Mouse (Mus musculus) midbrain, postnatal 0 days (tissue): ENCODE data around the gene Scarf2. TPM values are rescaled to one million over a fixed set of nuclear protein-coding genes. Genes with fewer than 3 reads are reported as not detected.

Experiments
- ATAC-seq: fragments of 200-750 bp; cut with Nextera tagmentation; 2 replicates; pipeline ENCODE4 v1.8.0; 2017; ENCODE audit warnings: moderate number of reproducible peaks, mild to moderate bottlenecking, moderate TSS enrichment, moderate library complexity; ENCODE audit not compliant: low FRiP score
- DNase-seq: peaks from one replicate; pipeline ENCODE4 v3.0.0-alpha.2; 2015; ENCODE audit warnings: low spot score
- H3K27ac ChIP-seq: fragments of 300-500 bp; sonication (generic); 2 replicates; pipeline ENCODE4 v1.5.1; 2014; ENCODE audit warnings: low read depth, mild to moderate bottlenecking, low read length, mixed read lengths
- H3K27me3 ChIP-seq: fragments of 300-500 bp; sonication (generic); 2 replicates; pipeline ENCODE4 v1.6.1; 2014; ENCODE audit warnings: low read length, control low read depth, mixed read lengths; ENCODE audit not compliant: insufficient read depth
- H3K36me3 ChIP-seq: fragments of 300-500 bp; sonication (generic); 2 replicates; pipeline ENCODE4 v1.6.1; 2014; ENCODE audit warnings: low read length, control low read depth, mixed read lengths; ENCODE audit not compliant: insufficient read depth
- H3K4me1 ChIP-seq: fragments of 300-500 bp; sonication (generic); 2 replicates; pipeline ENCODE4 v1.6.1; 2014; ENCODE audit warnings: mild to moderate bottlenecking, control low read depth, antibody characterized with exemption, low read length, mixed read lengths; ENCODE audit not compliant: insufficient read depth
- H3K4me2 ChIP-seq: fragments of 300-500 bp; sonication (generic); 2 replicates; pipeline ENCODE4 v1.6.1; 2014; ENCODE audit warnings: low read depth, mild to moderate bottlenecking, low read length, mixed read lengths; ENCODE audit not compliant: poor library complexity, severe bottlenecking
- H3K4me3 ChIP-seq: fragments of 300-500 bp; sonication (generic); 2 replicates; pipeline ENCODE4 v1.5.1; 2014; ENCODE audit warnings: low read depth, mild to moderate bottlenecking, low read length, moderate library complexity
- H3K9ac ChIP-seq: fragments of 300-500 bp; sonication (generic); replicated peaks from 2 replicates; pipeline ENCODE4 v1.6.1; 2014; ENCODE audit warnings: mild to moderate bottlenecking, low read length, moderate library complexity, mixed read lengths; ENCODE audit not compliant: poor library complexity, severe bottlenecking
- H3K9me3 ChIP-seq: fragments of 300-500 bp; sonication (generic); 2 replicates; pipeline ENCODE4 v1.6.1; 2016; ENCODE audit warnings: low read length, control low read depth
- CTCF ChIP-seq: IDR thresholded peaks from 2 replicates; pipeline ENCODE4 v1.5.1; 2016; ENCODE audit warnings: antibody characterized with exemption, mild to moderate bottlenecking
- WGBS: fragments of 180-500 bp; shearing (Covaris S2); extraction: QIAGEN DNeasy Blood & Tissue Kit; methylation state at CpG from one replicate; pipeline ENCODE4 v1.1.7; 2014; 5-methylcytosine and 5-hydroxymethylcytosine counted together
- polyA plus RNA-seq: library from polyadenylated mRNA; unstranded; fragments of >200 nt; fragmentation: Nextera tagmentation; extraction: Ambion mirVana; gene quantifications from 2 replicates; pipeline ENCODE4 v1.2.1, GENCODE M21; 2015
- total RNA-seq: library from RNA; depleted of rRNA; stranded (reverse); fragments of >200 nt; gene quantifications from 2 replicates; pipeline ENCODE4 v1.2.3, GENCODE M21; 2014

Gene Scarf2
- total and polyA plus RNA-seq, 2 experiments from 2014 or later = 2.1 to 8.5 TPM

GRCm38 (mm10) chr16:17834543-17834942 is 37.5 kb downstream of the Scarf2 start:
- ATAC-seq (peak; percentile 0; the same call in 1 of the 2 replicates), DNase-seq (no peak)
- no peak for TF ChIP-seq CTCF
- Histone ChIP-seq H3K27me3 (peaks cover 8% of the 10 kb centered on the region; the same call in 1 of the 2 replicates), H3K36me3 (0 out of 2 replicates have a peak, but pooled peaks cover 5% of the 10 kb centered on the region), H3K27ac (peak overlapping the region; percentile 87), H3K9ac (no peak overlapping the region), H3K4me2 (peak overlapping the region; percentile 89), H3K9me3 (no peaks in the 10 kb centered on the region), H3K4me1 (peaks cover 12% of the 10 kb centered on the region; the same call in 1 of the 2 replicates), H3K4me3 (peak overlapping the region; percentile 72)
- WGBS = 51% methylated on average over 7 of the region's 7 CpGs

- Histone ChIP-seq H3K27ac (peak overlapping the region; percentile 12; the same call in 1 of the 2 replicates), H3K4me3 (no peak overlapping the region), H3K9ac (no peak overlapping the region), H3K4me2 (no peak overlapping the region; the same call in 1 of the 2 replicates), H3K27me3 (peaks cover 8% of the 10 kb centered on the region; the same call in 1 of the 2 replicates), H3K9me3 (no peaks in the 10 kb centered on the region), H3K36me3 (peaks cover 8% of the 10 kb centered on the region), H3K4me1 (peaks cover 12% of the 10 kb centered on the region; the same call in 1 of the 2 replicates)
- WGBS = 59% methylated on average over 13 of the region's 13 CpGs
- TF ChIP-seq CTCF = no peak
- ATAC-seq (no peak), DNase-seq (no peak)
These were observed 38.4 kb downstream of the Scarf2 start for GRCm38 (mm10) chr16:17835481-17835880.

- Histone ChIP-seq H3K4me1 (peaks cover 6% of the 10 kb centered on the region; the same call in 1 of the 2 replicates), H3K4me2 (no peak within 1 kb of the TSS), H3K36me3 (peaks cover 31% of the 10 kb centered on the region), H3K9ac (no peak within 1 kb of the TSS), H3K27ac (no peak within 1 kb of the TSS), H3K27me3 (no peaks in the 10 kb centered on the region), H3K4me3 (no peak within 1 kb of the TSS), H3K9me3 (no peaks in the 10 kb centered on the region)
- TF ChIP-seq CTCF = no peak
- no peak for ATAC-seq
- 86% methylated on average over 6 of the region's 6 CpGs for WGBS
- DNase-seq = no peak
These were observed 41.0 kb downstream of the Scarf2 start, which contains the start of gene Car15 for GRCm38 (mm10) chr16:17838051-17838450. Car15 (minus strand) TSS chr16:17838364.

GRCm38 (mm10) chr16:17839976-17840375 is 42.9 kb downstream of the Scarf2 start:
- WGBS = 85% methylated on average over 4 of the region's 4 CpGs
- Histone ChIP-seq H3K36me3 (peaks cover 50% of the 10 kb centered on the region), H3K4me2 (no peak overlapping the region), H3K4me3 (no peak overlapping the region), H3K9me3 (no peaks in the 10 kb centered on the region), H3K27ac (no peak overlapping the region), H3K27me3 (no peaks in the 10 kb centered on the region), H3K4me1 (0 out of 2 replicates have a peak, but pooled peaks cover 5% of the 10 kb centered on the region), H3K9ac (no peak overlapping the region)
- TF ChIP-seq CTCF = no peak
- no peak for DNase-seq
- no peak for ATAC-seq

- Histone ChIP-seq H3K4me3 (no peak overlapping the region), H3K9me3 (no peaks in the 10 kb centered on the region), H3K4me2 (no peak overlapping the region), H3K27me3 (no peaks in the 10 kb centered on the region), H3K4me1 (no peaks in the 10 kb centered on the region), H3K27ac (no peak overlapping the region), H3K9ac (no peak overlapping the region), H3K36me3 (peaks cover 70% of the 10 kb centered on the region)
- DNase-seq (no peak), ATAC-seq (no peak)
- 92% methylated on average over 7 of the region's 7 CpGs for WGBS
- TF ChIP-seq CTCF = no peak
These were observed 45.4 kb downstream of the Scarf2 start for GRCm38 (mm10) chr16:17842437-17842836.

GRCm38 (mm10) chr16:17843701-17844365 is 46.8 kb downstream of the Scarf2 start:
- 92% methylated on average over 10 of the region's 10 CpGs for WGBS
- no peaks in the 10 kb centered on the region for H3K4me1 ChIP-seq
- no peak for TF ChIP-seq CTCF
- H3K27me3 ChIP-seq = no peaks in the 10 kb centered on the region
- H3K4me2 ChIP-seq = no peak overlapping the region
- H3K27ac ChIP-seq = no peak overlapping the region
- peaks cover 71% of the 10 kb centered on the region for H3K36me3 ChIP-seq
- no peak overlapping the region for H3K9ac ChIP-seq
- no peaks in the 10 kb centered on the region for H3K9me3 ChIP-seq
- DNase-seq = no peak
- H3K4me3 ChIP-seq = no peak overlapping the region
- no peak for ATAC-seq
